Mouse (Mus musculus) hindbrain, embryonic 11.5 days (tissue): ENCODE results near the gene Cc2d2a. TPM values are rescaled to one million over a fixed set of nuclear protein-coding genes. Genes with fewer than 3 reads are reported as not detected.
A peak's percentile ranks its signal among the peaks of the same experiment; 100 is the strongest.

Source experiments
- ATAC-seq: fragments of 200-750 bp; cut with Nextera tagmentation; 2 replicates; pipeline ENCODE4 v1.8.0; 2017; ENCODE audit warnings: mild to moderate bottlenecking, moderate TSS enrichment, moderate library complexity; ENCODE audit not compliant: low FRiP score
- DNase-seq: peaks from one replicate; pipeline ENCODE4 v3.0.0-alpha.2; 2015; ENCODE audit warnings: low spot score
- H3K27ac ChIP-seq: fragments of 300-500 bp; sonication (generic); 2 replicates; pipeline ENCODE4 v1.5.1; 2014; ENCODE audit warnings: mild to moderate bottlenecking, low read depth, low read length
- H3K27me3 ChIP-seq: fragments of 300-500 bp; sonication (generic); 2 replicates; pipeline ENCODE4 v1.6.1; 2014; ENCODE audit warnings: mild to moderate bottlenecking, low read length, moderate library complexity, mixed read lengths; ENCODE audit not compliant: control insufficient read depth, insufficient read depth
- H3K36me3 ChIP-seq: fragments of 300-500 bp; sonication (generic); 2 replicates; pipeline ENCODE4 v1.6.1; 2014; ENCODE audit warnings: mild to moderate bottlenecking, low read length, moderate library complexity, mixed read lengths; ENCODE audit not compliant: control insufficient read depth, insufficient read depth
- H3K4me1 ChIP-seq: fragments of 300-500 bp; sonication (generic); replicated peaks from 2 replicates; pipeline ENCODE4 v1.6.1; 2014; ENCODE audit warnings: low read length, mixed read lengths; ENCODE audit not compliant: control insufficient read depth, insufficient read depth
- H3K4me2 ChIP-seq: fragments of 300-500 bp; sonication (generic); replicated peaks from 2 replicates; pipeline ENCODE4 v1.6.1; 2014; ENCODE audit warnings: mild to moderate bottlenecking, low read depth, low read length
- H3K4me3 ChIP-seq: fragments of 300-500 bp; sonication (generic); 2 replicates; pipeline ENCODE4 v1.5.1; 2014; ENCODE audit warnings: low read depth, low read length
- H3K9ac ChIP-seq: fragments of 300-500 bp; sonication (generic); 2 replicates; pipeline ENCODE4 v1.6.1; 2014; ENCODE audit warnings: low read depth, low read length
- H3K9me3 ChIP-seq: fragments of 300-500 bp; sonication (generic); 2 replicates; pipeline ENCODE4 v1.6.1; 2016; ENCODE audit warnings: low read length; ENCODE audit not compliant: control insufficient read depth
- WGBS: fragments of 180-500 bp; shearing (Covaris S2); extraction: QIAGEN DNeasy Blood & Tissue Kit; methylation state at CpG from one replicate; pipeline ENCODE4 v1.1.7; 2014; 5-methylcytosine and 5-hydroxymethylcytosine counted together
- polyA plus RNA-seq: library from polyadenylated mRNA; unstranded; fragments of >200 nt; fragmentation: Nextera tagmentation; extraction: Ambion mirVana; gene quantifications from 2 replicates; pipeline ENCODE4 v1.2.1, GENCODE M21; 2014

Gene Cc2d2a
- polyA plus RNA-seq, result 7.4 and 9.4 TPM in 2 replicates

DNA sequence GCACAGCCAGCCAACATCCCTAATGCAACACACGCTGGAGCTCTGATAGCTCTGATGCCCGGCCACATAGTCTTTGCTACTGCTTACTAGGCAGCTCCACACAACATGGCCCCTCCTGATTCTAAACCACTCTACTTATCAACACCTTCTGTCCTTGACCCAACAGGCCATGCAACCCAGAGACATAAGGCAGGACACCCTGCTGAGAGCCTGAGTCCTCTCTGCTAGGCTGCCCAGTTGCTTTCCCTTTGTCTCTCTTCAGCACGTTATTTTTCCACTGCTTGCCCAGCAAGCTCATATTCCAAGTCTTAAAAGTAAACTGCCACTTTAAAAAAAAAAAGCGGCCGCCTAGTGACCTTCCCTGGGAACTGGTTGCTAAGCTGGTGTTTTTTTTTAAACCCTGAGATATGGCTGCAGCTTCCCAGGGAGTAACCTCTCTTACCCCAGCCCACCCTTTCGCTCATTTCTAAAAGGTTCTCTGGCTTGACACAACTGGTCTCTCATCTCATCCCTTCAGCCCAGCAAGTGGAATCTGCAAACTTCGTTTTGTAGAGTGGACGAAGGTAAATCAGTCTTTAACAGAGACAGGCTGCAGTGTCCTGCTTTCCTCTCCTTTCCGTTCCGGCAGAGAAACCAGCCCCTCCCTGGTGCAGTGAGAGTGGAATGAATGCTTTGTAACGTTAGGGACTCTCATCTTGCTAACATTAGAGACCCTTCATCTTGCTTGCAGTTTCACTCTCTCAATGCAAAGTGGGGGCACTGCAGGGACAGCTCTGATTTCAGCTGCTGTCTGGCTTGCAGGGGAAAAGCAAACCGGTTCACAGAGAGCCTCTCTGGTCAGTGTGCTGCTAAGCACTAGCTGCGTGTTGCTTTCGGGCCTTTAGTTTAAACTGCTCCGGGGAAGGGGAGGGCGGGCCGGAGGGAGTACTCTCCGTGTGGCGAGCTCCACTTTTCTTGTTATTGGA, at the start of gene Cc2d2a:
Gene Cc2d2a, plus strand, starts transcription at position 350 of the 965 bp plus-strand sequence.
- WGBS, result 5% methylated on average over 19 of the region's 19 CpGs
- peak within 1 kb of the TSS; percentile 58 for H3K4me2 ChIP-seq
- H3K27me3 ChIP-seq, result no peaks in the 10 kb centered on the region
- H3K4me1 ChIP-seq, result no peaks in the 10 kb centered on the region; the same call in 1 of the 2 replicates
- DNase-seq (peak; percentile 69), ATAC-seq (peak; percentile 85)
- H3K9me3 ChIP-seq, result no peaks in the 10 kb centered on the region
- peak within 1 kb of the TSS; percentile 83 for H3K27ac ChIP-seq
- peak within 1 kb of the TSS; percentile 34 for H3K4me3 ChIP-seq
- peak within 1 kb of the TSS; percentile 58 for H3K9ac ChIP-seq
- no peaks in the 10 kb centered on the region for H3K36me3 ChIP-seq

GRCm38 (mm10) chr5:43621575-43622299, 40.4 kb upstream of the Cc2d2a start:
- WGBS, result 74% methylated on average over 7 of the region's 7 CpGs
- no peak overlapping the region for H3K4me3 ChIP-seq
- no peak overlapping the region for H3K9ac ChIP-seq
- no peak overlapping the region for H3K4me2 ChIP-seq
- no peaks in the 10 kb centered on the region for H3K9me3 ChIP-seq
- DNase-seq, result no peak
- no peaks in the 10 kb centered on the region for H3K4me1 ChIP-seq
- no peaks in the 10 kb centered on the region for H3K36me3 ChIP-seq
- H3K27ac ChIP-seq, result no peak overlapping the region
- 0 out of 2 replicates have a peak, but pooled peaks have one; percentile 35 for ATAC-seq
- H3K27me3 ChIP-seq, result no peaks in the 10 kb centered on the region

DNA sequence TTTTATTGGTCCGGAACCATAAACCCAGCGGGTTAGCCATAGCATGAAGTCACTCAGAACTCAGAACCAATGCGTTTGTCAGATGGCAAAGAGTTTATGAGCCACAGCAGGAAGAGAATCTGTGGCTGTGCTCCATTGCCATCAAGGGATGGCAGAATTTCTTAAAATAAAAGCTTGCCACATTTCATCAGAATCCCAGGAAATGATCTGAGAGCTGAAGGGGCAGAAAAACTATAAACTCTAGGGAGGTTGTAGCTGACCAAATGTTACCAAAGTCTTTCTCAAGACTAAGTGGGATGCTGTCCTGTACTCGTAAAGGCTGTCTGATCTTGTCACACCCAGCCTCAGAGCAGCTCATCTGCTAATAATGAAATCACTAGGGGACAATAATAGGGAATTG, 36.7 kb upstream of the Cc2d2a start:
- no peak overlapping the region for H3K9ac ChIP-seq
- no peaks in the 10 kb centered on the region for H3K9me3 ChIP-seq
- H3K27me3 ChIP-seq, result no peaks in the 10 kb centered on the region
- no peaks in the 10 kb centered on the region for H3K4me1 ChIP-seq
- ATAC-seq, result no peak
- WGBS, result 80% methylated on average over 4 of the region's 4 CpGs
- H3K36me3 ChIP-seq, result no peaks in the 10 kb centered on the region
- H3K27ac ChIP-seq, result no peak overlapping the region
- no peak overlapping the region for H3K4me2 ChIP-seq
- DNase-seq, result no peak
- H3K4me3 ChIP-seq, result no peak overlapping the region

DNA sequence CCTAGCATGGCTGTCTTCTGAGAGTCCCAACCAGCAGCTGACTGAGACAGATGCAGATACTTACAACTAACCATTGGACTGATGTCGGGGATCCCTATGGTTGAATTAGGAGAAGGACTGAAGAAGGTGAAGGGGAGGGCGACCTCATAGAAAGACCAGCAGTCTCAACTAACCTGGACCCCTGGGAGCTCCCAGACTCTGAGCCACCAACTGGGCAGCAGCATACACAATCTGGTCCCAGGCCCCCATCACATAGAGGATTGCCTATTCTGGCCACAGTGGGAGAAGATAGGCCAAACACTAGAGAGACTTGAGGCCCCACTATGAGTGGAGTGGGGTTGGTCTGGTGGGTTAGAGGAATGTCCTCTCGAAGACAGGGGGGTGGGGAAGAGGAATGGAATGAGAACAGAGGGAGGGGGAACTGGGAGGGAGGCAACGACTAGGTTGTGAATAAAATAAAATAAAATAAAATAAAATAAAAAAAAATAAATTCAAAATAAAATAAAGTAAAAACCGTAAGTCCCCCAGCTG, 28.0 kb upstream of the Cc2d2a start:
- H3K27me3 ChIP-seq, result no peaks in the 10 kb centered on the region
- H3K4me1 ChIP-seq, result no peaks in the 10 kb centered on the region
- ATAC-seq, result peak; percentile 40; the same call in 1 of the 2 replicates
- 86% methylated on average over 5 of the region's 5 CpGs for whole genome bisulfite sequencing
- no peak overlapping the region for H3K4me3 ChIP-seq
- no peaks in the 10 kb centered on the region for H3K36me3 ChIP-seq
- no peak for DNase-seq
- no peak overlapping the region for H3K9ac ChIP-seq
- no peaks in the 10 kb centered on the region for H3K9me3 ChIP-seq
- no peak overlapping the region for H3K4me2 ChIP-seq
- H3K27ac ChIP-seq, result no peak overlapping the region

GRCm38 (mm10) chr5:43634602-43635081, 27.5 kb upstream of the Cc2d2a start:
- no peaks in the 10 kb centered on the region for H3K9me3 ChIP-seq
- WGBS, result 43% methylated on average over 9 of the region's 9 CpGs
- H3K36me3 ChIP-seq, result no peaks in the 10 kb centered on the region
- no peak overlapping the region for H3K4me3 ChIP-seq
- peak; percentile 32 for DNase-seq
- peak; percentile 68; the same call in 1 of the 2 replicates for ATAC-seq
- H3K4me1 ChIP-seq, result no peaks in the 10 kb centered on the region
- no peaks in the 10 kb centered on the region for H3K27me3 ChIP-seq
- no peak overlapping the region for H3K27ac ChIP-seq
- H3K4me2 ChIP-seq, result no peak overlapping the region
- H3K9ac ChIP-seq, result no peak overlapping the region

DNA sequence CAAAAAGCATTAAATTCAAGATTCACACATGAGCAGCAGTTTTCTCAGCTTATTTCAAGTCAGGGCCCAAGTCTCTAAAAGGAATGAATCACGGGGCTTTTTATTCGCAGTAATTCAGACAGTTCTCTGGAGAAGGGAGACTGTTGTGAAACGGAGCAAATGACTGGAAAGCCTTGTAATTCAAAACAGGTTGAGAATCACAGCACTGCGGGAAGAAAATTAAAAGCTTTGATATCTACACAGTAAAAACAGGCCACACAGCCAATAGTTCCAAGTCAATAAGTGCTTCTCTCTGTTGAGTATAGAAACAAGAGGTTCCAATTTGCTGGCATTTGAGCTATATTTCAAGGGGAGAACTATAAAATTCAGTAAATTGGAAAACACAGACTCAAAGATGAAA, 17.1 kb upstream of the Cc2d2a start:
- Histone ChIP-seq H3K9me3 (no peaks in the 10 kb centered on the region), H3K4me1 (no peaks in the 10 kb centered on the region), H3K27ac (no peak overlapping the region), H3K36me3 (no peaks in the 10 kb centered on the region), H3K4me2 (no peak overlapping the region), H3K9ac (no peak overlapping the region), H3K4me3 (no peak overlapping the region), H3K27me3 (no peaks in the 10 kb centered on the region)
- DNase-seq (no peak), ATAC-seq (no peak)
- 64% methylated on average over 4 of the region's 4 CpGs for WGBS

GRCm38 (mm10) chr5:43647098-43647774, 14.9 kb upstream of the Cc2d2a start:
- Histone ChIP-seq H3K4me1 (no peaks in the 10 kb centered on the region), H3K9me3 (no peaks in the 10 kb centered on the region), H3K27ac (no peak overlapping the region), H3K27me3 (no peaks in the 10 kb centered on the region), H3K36me3 (no peaks in the 10 kb centered on the region), H3K9ac (no peak overlapping the region), H3K4me2 (no peak overlapping the region), H3K4me3 (no peak overlapping the region)
- ATAC-seq (no peak), DNase-seq (no peak)
- WGBS, result 85% methylated on average over 12 of the region's 12 CpGs

- H3K27me3 ChIP-seq, result no peaks in the 10 kb centered on the region
- H3K9ac ChIP-seq, result peak overlapping the region; percentile 58; the same call in 1 of the 2 replicates
- H3K36me3 ChIP-seq, result no peaks in the 10 kb centered on the region
- no peak overlapping the region for H3K4me3 ChIP-seq
- DNase-seq (peak; percentile 21), ATAC-seq (no peak)
- WGBS, result 91% methylated on average over 3 of the region's 3 CpGs
- H3K9me3 ChIP-seq, result no peaks in the 10 kb centered on the region
- no peaks in the 10 kb centered on the region; the same call in 1 of the 2 replicates for H3K4me1 ChIP-seq
- no peak overlapping the region for H3K4me2 ChIP-seq
- no peak overlapping the region for H3K27ac ChIP-seq
Measured at GRCm38 (mm10) chr5:43661498-43661897, 648 bp upstream of the Cc2d2a start.
